Mouse (Mus musculus): ENCODE data around the gene Ccna2. TPM values are rescaled to one million over a fixed set of nuclear protein-coding genes. Genes with fewer than 3 reads are reported as not detected.
"Not testable (repeated sequence)": the region's sequence is repeated elsewhere in the genome, so short reads cannot be mapped to it uniquely, and the experiment has no call there.

The Ccna2 gene
- total RNA-seq (2014; fragmentation: Nextera tagmentation) = 167 and 202 TPM in 2 replicates
- 173 and 226 TPM in 2 replicates for total RNA-seq (2017)

DNA sequence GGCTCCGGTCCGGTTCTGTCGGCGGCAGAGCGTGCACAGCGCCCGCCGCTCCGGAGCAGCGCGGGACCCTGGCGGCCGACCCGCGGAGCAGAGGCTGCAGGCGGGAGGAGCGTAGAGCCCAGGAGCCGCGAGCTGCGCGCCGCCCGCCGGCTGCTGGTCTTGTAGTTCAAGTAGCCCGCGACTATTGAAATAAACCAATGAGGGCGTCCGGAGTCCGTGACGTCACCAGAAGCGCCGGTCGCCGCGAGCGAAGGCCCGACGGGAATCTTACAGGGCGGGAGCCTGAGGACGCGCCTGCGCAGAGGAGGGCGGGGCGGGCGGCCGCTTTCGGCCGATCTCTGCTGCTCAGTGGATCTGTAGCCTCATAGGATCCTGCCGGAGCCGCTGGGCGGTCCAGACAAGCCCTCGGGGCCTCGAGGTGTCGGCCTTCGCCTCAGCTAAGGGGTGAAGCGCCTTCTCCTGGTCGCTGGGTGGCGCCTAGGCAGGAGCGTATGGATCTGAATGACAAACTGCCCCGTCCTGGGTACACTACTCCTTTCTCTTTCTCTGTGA lies at the start of gene Ccna2:
Gene Ccna2, minus strand, starts transcription at position 324 of the 552 bp plus-strand sequence.
- ATAC-seq (replicated peaks; ENCODE audit: low FRiP score, low TSS enrichment, poor library complexity, severe bottlenecking) = peak; percentile 95

DNA sequence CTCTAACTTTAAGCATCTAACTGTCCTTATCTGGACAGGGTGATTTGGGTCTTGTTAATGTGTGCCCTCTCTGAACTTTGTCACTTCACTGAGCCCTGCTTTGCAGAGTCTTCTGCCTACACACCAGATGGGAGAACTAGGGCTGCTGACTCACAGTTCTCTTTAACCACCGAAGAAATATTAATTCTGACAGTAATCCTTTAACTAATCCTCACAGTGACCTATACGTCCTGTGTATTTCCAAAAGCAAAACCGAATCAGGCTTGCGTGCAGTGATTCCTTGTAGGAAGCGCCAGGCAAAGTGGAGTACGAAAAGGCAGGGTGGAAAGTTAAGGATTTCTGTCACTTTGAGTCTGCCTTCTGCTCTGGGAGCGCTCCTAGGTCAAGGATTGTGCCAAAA lies 46.2 kb upstream of the Ccna2 start:
- no peak for ATAC-seq (replicated peaks; ENCODE audit: low FRiP score, low TSS enrichment, poor library complexity, severe bottlenecking)

DNA sequence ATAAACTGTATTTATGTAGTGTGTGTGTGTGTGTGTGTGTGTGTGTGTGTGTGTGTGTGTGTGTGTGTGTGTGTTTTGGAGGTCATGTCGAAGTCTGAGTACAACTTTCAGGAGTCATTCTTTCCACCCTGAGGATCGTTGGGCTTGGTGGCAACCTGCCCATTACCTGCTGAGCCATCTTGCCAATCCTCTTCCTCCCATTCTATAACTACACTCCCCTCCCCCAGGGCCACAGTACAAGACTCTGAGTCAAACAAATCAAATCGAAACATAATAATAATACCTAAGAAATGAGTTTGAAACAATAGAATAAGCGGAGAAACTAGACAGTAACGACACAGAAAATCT lies 41.9 kb upstream of the Ccna2 start:
- ATAC-seq (replicated peaks; ENCODE audit: low FRiP score, low TSS enrichment, poor library complexity, severe bottlenecking) = no peak

GRCm38 (mm10) chr3:36613202-36613907 lies 41.4 kb upstream of the Ccna2 start, which contains the start of gene Bbs7:
TSS of gene Bbs7 (minus strand) at chr3:36613477.
- ATAC-seq (replicated peaks; ENCODE audit: low FRiP score, low TSS enrichment, poor library complexity, severe bottlenecking) = peak; percentile 99

GRCm38 (mm10) chr3:36612687-36613086 lies 40.7 kb upstream of the Ccna2 start:
- ATAC-seq (replicated peaks; ENCODE audit: low FRiP score, low TSS enrichment, poor library complexity, severe bottlenecking) = no peak

DNA sequence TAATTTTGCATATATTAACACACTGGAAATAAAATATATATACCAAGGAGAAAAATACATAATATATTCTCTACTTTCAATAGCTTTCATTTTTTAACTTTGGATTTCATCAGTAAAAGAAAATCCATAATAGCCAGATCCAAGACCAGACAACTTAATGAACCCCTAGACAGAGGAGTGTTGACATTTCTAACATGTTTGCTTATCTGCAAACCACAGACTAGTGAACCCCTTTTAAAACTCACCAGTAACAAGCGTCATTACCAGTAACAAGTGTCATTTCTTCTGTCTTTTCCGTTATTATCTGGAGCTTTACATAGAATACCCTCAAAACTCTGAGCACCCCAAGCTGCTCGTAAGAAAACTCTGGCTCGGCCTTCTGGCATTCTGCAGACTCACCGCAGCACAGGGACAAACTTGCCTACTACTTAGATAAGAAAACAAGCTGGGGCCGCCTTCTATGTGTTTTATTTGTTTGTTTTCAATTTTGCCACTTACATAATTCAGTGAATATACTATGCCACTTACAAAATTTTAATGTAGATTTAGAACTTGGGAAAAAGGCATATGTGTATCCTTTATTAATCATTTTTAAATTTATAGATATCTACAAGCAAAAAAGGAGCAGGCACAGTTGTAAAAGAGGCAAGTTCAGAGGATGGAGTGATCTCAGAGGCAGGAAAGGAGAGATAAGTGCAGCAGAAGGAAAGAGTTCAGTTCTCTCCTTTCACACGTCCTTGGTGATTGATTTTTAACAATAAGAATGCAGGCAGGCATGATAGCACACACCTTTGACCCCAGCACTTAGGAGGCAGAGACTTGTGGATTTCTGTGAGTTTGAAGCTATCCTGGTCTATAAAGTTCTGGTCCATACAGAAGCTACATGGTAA lies 34.2 kb upstream of the Ccna2 start:
- peak; percentile 86 for ATAC-seq (replicated peaks; ENCODE audit: low FRiP score, low TSS enrichment, poor library complexity, severe bottlenecking)

DNA sequence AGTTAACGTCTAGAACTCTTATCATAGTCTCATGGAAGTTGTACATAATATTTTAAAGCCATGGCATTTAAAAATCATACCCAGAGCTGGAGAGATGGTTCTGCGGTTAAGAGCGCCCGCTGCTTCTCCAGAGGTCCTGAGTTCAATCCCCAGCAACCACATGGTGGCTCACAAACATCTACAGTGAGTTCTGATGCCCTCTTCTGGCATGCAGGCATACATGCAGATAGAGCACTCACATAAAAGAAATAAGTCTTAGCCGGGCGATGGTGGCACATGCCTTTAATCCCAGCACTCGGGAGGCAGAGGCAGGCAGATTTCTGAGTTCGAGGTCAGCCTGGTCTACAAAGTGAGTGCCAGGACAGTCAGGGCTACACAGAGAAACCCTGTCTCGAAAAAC lies 27.8 kb upstream of the Ccna2 start:
- ATAC-seq (replicated peaks; ENCODE audit: low FRiP score, low TSS enrichment, poor library complexity, severe bottlenecking) = not testable (repeated sequence)

GRCm38 (mm10) chr3:36598811-36599210 lies 26.9 kb upstream of the Ccna2 start:
- ATAC-seq (replicated peaks; ENCODE audit: low FRiP score, low TSS enrichment, poor library complexity, severe bottlenecking) = no peak

GRCm38 (mm10) chr3:36571361-36571826 lies 556 bp downstream of the Ccna2 start:
- peak; percentile 2; the same call in 1 of the 2 replicates for ATAC-seq (replicated peaks; ENCODE audit: low FRiP score, low TSS enrichment, poor library complexity, severe bottlenecking)

GRCm38 (mm10) chr3:36569836-36570235 lies 2.1 kb downstream of the Ccna2 start:
- ATAC-seq (replicated peaks; ENCODE audit: low FRiP score, low TSS enrichment, poor library complexity, severe bottlenecking) = peak; percentile 73

DNA sequence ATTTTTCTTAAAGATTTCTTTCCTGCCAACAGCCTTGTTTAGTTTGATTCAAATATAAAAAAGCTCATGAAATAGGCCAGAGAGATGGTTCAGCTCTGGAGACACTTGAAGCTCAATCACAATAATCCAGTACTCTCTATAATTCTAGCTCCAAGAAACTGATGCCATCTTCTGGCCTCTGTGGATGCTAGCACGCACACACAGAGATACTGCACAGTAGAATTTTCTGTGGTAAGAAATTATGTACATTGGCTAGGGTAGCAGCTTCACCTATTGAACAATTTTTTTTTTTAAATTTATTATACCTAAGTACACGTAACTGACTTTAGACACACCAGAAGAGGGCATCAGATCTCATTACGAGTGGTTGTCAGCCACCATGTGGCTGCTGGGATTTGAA lies 8.3 kb downstream of the Ccna2 start:
- no peak for ATAC-seq (replicated peaks; ENCODE audit: low FRiP score, low TSS enrichment, poor library complexity, severe bottlenecking)

GRCm38 (mm10) chr3:36559606-36560005 lies 12.3 kb downstream of the Ccna2 start:
- peak; percentile 83 for ATAC-seq (replicated peaks; ENCODE audit: low FRiP score, low TSS enrichment, poor library complexity, severe bottlenecking)

- no peak for ATAC-seq (replicated peaks; ENCODE audit: low FRiP score, low TSS enrichment, poor library complexity, severe bottlenecking)
Observed at GRCm38 (mm10) chr3:36557601-36558000, 14.3 kb downstream of the Ccna2 start.

DNA sequence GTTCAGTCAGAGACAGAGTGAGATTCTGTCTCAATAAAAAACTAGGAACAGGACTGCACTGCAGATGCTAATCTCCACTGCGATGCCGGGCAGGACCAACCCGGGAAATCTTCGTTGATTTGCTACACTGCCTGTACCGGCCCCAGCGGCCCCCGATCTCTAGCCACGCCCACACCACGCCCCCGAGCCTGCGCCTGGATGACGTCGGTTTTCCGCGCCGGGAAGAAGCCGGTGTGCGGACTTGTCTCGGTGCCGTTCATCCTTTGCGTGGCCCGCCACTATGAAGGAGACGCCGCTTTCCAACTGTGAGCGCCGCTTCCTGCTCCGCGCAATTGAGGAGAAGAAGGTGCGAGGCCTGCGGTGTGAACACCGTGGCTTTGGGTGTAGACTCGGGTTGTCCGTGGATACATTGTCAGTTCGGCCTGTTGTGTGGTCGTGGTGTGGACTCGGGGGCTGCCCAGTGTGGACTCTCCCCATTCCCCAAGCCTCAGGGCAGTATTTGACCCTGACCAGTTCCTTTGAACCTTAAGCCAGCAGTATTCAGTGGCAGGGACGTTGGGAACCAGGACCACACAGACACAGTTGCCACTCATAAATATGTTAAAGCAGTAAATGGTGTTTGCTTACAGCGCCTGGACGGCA lies 19.4 kb downstream of the Ccna2 start, which contains the start of gene Exosc9:
Gene Exosc9, plus strand, starts transcription at position 201 of the 642 bp plus-strand sequence.
- ATAC-seq (replicated peaks; ENCODE audit: low FRiP score, low TSS enrichment, poor library complexity, severe bottlenecking) = peak; percentile 96

GRCm38 (mm10) chr3:36551851-36552384 lies 20.0 kb downstream of the Ccna2 start:
- ATAC-seq (replicated peaks; ENCODE audit: low FRiP score, low TSS enrichment, poor library complexity, severe bottlenecking) = peak; percentile 35

GRCm38 (mm10) chr3:36551343-36551742 lies 20.6 kb downstream of the Ccna2 start:
- ATAC-seq (replicated peaks; ENCODE audit: low FRiP score, low TSS enrichment, poor library complexity, severe bottlenecking) = no peak

DNA sequence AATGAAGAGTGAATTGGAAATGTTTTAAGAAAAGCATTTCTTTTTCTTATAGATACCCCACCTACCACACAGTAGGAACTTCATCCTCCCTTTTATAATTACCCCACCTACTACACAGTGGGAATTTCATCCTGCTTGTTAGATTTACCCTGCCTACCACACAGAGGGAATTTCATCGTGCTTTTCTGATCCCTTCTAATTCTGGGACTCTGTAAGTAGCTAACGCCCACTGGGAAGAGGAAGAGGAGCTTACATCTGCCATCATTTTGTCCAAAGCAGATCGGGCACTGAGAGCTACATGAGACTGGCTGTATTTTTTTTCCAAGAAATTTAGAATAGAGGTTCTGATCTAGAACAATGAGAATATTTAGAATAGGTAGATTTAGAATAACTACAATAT lies 27.0 kb downstream of the Ccna2 start:
- ATAC-seq (replicated peaks; ENCODE audit: low FRiP score, low TSS enrichment, poor library complexity, severe bottlenecking) = no peak

DNA sequence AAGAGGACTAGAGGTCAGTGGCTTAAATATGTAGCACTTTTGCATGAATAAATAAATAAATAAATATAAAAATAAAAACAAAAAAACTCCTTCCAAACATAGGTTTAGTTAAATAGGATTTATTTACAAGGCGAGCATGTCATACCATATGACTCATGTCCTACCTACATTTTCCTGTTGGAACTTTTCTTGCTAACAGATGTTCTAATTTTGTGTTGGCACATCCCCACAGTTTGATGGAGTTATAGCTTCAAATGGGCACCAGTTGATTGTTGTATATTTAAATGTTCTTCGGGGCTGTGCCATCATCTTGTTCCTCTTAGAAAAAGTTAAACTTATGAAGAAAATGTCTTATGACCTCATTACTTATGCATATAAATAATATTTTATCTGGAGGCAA lies 30.6 kb downstream of the Ccna2 start:
- ATAC-seq (replicated peaks; ENCODE audit: low FRiP score, low TSS enrichment, poor library complexity, severe bottlenecking) = no peak

- ATAC-seq (replicated peaks; ENCODE audit: low FRiP score, low TSS enrichment, poor library complexity, severe bottlenecking) = no peak
Observed at GRCm38 (mm10) chr3:36540756-36541155, 31.2 kb downstream of the Ccna2 start.
